Mouse (Mus musculus): ENCODE data around the gene B3galt4.
A peak's percentile ranks its signal among the peaks of the same experiment; 100 is the strongest.
"Not testable (repeated sequence)": the region's sequence is repeated elsewhere in the genome, so short reads cannot be mapped to it uniquely, and the experiment has no call there.

The B3galt4 gene

GRCm38 (mm10) chr17:33968489-33968888 lies 17.2 kb upstream of the B3galt4 start:
- peak; percentile 89 for DNase-seq (ENCODE audit: low spot score)

- DNase-seq (ENCODE audit: low spot score), result no peak
Observed at GRCm38 (mm10) chr17:33965846-33966550, 14.7 kb upstream of the B3galt4 start.

- DNase-seq (ENCODE audit: low spot score), result no peak
Observed at GRCm38 (mm10) chr17:33965082-33965845, 14.0 kb upstream of the B3galt4 start.

GRCm38 (mm10) chr17:33962876-33963275 lies 11.6 kb upstream of the B3galt4 start:
- no peak for DNase-seq (ENCODE audit: low spot score)

- DNase-seq (ENCODE audit: low spot score), result no peak
Observed at GRCm38 (mm10) chr17:33959948-33960347, 8.7 kb upstream of the B3galt4 start.

GRCm38 (mm10) chr17:33959135-33959534 lies 7.8 kb upstream of the B3galt4 start:
- no peak for DNase-seq (ENCODE audit: low spot score)

- no peak for DNase-seq (ENCODE audit: low spot score)
Observed at GRCm38 (mm10) chr17:33958451-33958850, 7.2 kb upstream of the B3galt4 start.

GRCm38 (mm10) chr17:33957493-33957892 lies 6.2 kb upstream of the B3galt4 start:
- no peak for DNase-seq (ENCODE audit: low spot score)

GRCm38 (mm10) chr17:33956336-33956735 lies 5.0 kb upstream of the B3galt4 start:
- DNase-seq (ENCODE audit: low spot score), result no peak

- DNase-seq (ENCODE audit: low spot score), result peak; percentile 99
Observed at GRCm38 (mm10) chr17:33955555-33956214, 4.4 kb upstream of the B3galt4 start, which contains the start of the genes Vps52 and Rps18. Gene Vps52 (plus strand): TSS chr17:33955812. Gene Rps18 (minus strand): TSS chr17:33956001.

GRCm38 (mm10) chr17:33954646-33955554 lies 3.6 kb upstream of the B3galt4 start:
- DNase-seq (ENCODE audit: low spot score), result no peak

GRCm38 (mm10) chr17:33953961-33954565 lies 2.8 kb upstream of the B3galt4 start:
- no peak for DNase-seq (ENCODE audit: low spot score)

GRCm38 (mm10) chr17:33953310-33953709 lies 2.0 kb upstream of the B3galt4 start:
- no peak for DNase-seq (ENCODE audit: low spot score)

GRCm38 (mm10) chr17:33952879-33953278 lies 1.6 kb upstream of the B3galt4 start:
- DNase-seq (ENCODE audit: low spot score), result no peak

- DNase-seq (ENCODE audit: low spot score), result not testable (repeated sequence)
Observed at GRCm38 (mm10) chr17:33952015-33952414, 727 bp upstream of the B3galt4 start.

GRCm38 (mm10) chr17:33950131-33950625 lies 1.1 kb downstream of the B3galt4 start:
- DNase-seq (ENCODE audit: low spot score), result no peak

- DNase-seq (ENCODE audit: low spot score), result no peak
Observed at GRCm38 (mm10) chr17:33948905-33949537, 2.3 kb downstream of the B3galt4 start.

- DNase-seq (ENCODE audit: low spot score), result no peak
Observed at GRCm38 (mm10) chr17:33948090-33948904, 3.0 kb downstream of the B3galt4 start.

- no peak for DNase-seq (ENCODE audit: low spot score)
Observed at GRCm38 (mm10) chr17:33947430-33948089, 3.7 kb downstream of the B3galt4 start.
